Mouse (Mus musculus) midbrain, postnatal 0 days (tissue): ENCODE measurements around the gene Gm20671. TPM values are rescaled to one million over a fixed set of nuclear protein-coding genes. Genes with fewer than 3 reads are reported as not detected.

Experiments
- ATAC-seq: fragments of 200-750 bp; cut with Nextera tagmentation; 2 replicates; pipeline ENCODE4 v1.8.0; 2017; ENCODE audit warnings: moderate number of reproducible peaks, mild to moderate bottlenecking, moderate TSS enrichment, moderate library complexity; ENCODE audit not compliant: low FRiP score
- DNase-seq: peaks from one replicate; pipeline ENCODE4 v3.0.0-alpha.2; 2015; ENCODE audit warnings: low spot score
- H3K27ac ChIP-seq: fragments of 300-500 bp; sonication (generic); 2 replicates; pipeline ENCODE4 v1.5.1; 2014; ENCODE audit warnings: low read depth, mild to moderate bottlenecking, low read length, mixed read lengths
- H3K27me3 ChIP-seq: fragments of 300-500 bp; sonication (generic); 2 replicates; pipeline ENCODE4 v1.6.1; 2014; ENCODE audit warnings: low read length, control low read depth, mixed read lengths; ENCODE audit not compliant: insufficient read depth
- H3K36me3 ChIP-seq: fragments of 300-500 bp; sonication (generic); 2 replicates; pipeline ENCODE4 v1.6.1; 2014; ENCODE audit warnings: low read length, control low read depth, mixed read lengths; ENCODE audit not compliant: insufficient read depth
- H3K4me1 ChIP-seq: fragments of 300-500 bp; sonication (generic); 2 replicates; pipeline ENCODE4 v1.6.1; 2014; ENCODE audit warnings: mild to moderate bottlenecking, control low read depth, antibody characterized with exemption, low read length, mixed read lengths; ENCODE audit not compliant: insufficient read depth
- H3K4me2 ChIP-seq: fragments of 300-500 bp; sonication (generic); 2 replicates; pipeline ENCODE4 v1.6.1; 2014; ENCODE audit warnings: low read depth, mild to moderate bottlenecking, low read length, mixed read lengths; ENCODE audit not compliant: poor library complexity, severe bottlenecking
- H3K4me3 ChIP-seq: fragments of 300-500 bp; sonication (generic); 2 replicates; pipeline ENCODE4 v1.5.1; 2014; ENCODE audit warnings: low read depth, mild to moderate bottlenecking, low read length, moderate library complexity
- H3K9ac ChIP-seq: fragments of 300-500 bp; sonication (generic); replicated peaks from 2 replicates; pipeline ENCODE4 v1.6.1; 2014; ENCODE audit warnings: mild to moderate bottlenecking, low read length, moderate library complexity, mixed read lengths; ENCODE audit not compliant: poor library complexity, severe bottlenecking
- H3K9me3 ChIP-seq: fragments of 300-500 bp; sonication (generic); 2 replicates; pipeline ENCODE4 v1.6.1; 2016; ENCODE audit warnings: low read length, control low read depth
- CTCF ChIP-seq: IDR thresholded peaks from 2 replicates; pipeline ENCODE4 v1.5.1; 2016; ENCODE audit warnings: antibody characterized with exemption, mild to moderate bottlenecking
- WGBS: fragments of 180-500 bp; shearing (Covaris S2); extraction: QIAGEN DNeasy Blood & Tissue Kit; methylation state at CpG from one replicate; pipeline ENCODE4 v1.1.7; 2014; 5-methylcytosine and 5-hydroxymethylcytosine counted together
- polyA plus RNA-seq: library from polyadenylated mRNA; unstranded; fragments of >200 nt; fragmentation: Nextera tagmentation; extraction: Ambion mirVana; gene quantifications from 2 replicates; pipeline ENCODE4 v1.2.1, GENCODE M21; 2015
- total RNA-seq: library from RNA; depleted of rRNA; stranded (reverse); fragments of >200 nt; gene quantifications from 2 replicates; pipeline ENCODE4 v1.2.3, GENCODE M21; 2014; rRNA removed

Gm20671 gene
- total RNA-seq (7.0 TPM in 1 of 2 replicates, not detected in the other), polyA plus RNA-seq (not detected in 2 replicates)

- Histone ChIP-seq H3K27me3 (no peaks in the 10 kb centered on the region), H3K4me1 (no peaks in the 10 kb centered on the region), H3K36me3 (peaks cover 24% of the 10 kb centered on the region), H3K4me2 (no peak within 1 kb of the TSS), H3K9ac (no peak within 1 kb of the TSS), H3K27ac (no peak within 1 kb of the TSS), H3K9me3 (no peaks in the 10 kb centered on the region), H3K4me3 (no peak within 1 kb of the TSS)
- DNase-seq (no peak), ATAC-seq (no peak)
- TF ChIP-seq CTCF = no peak
- 93% methylated on average over 7 of the region's 7 CpGs for WGBS
These were observed at the start of gene Gm20671 for GRCm38 (mm10) chr5:32827009-32827408. Gene Gm20671 (minus strand): TSS chr5:32827109.

- H3K4me2 ChIP-seq = no peak overlapping the region
- ATAC-seq (no peak), DNase-seq (no peak)
- H3K9me3 ChIP-seq = no peaks in the 10 kb centered on the region
- peaks cover 8% of the 10 kb centered on the region for H3K36me3 ChIP-seq
- H3K9ac ChIP-seq = no peak overlapping the region
- no peak overlapping the region for H3K4me3 ChIP-seq
- TF ChIP-seq CTCF = no peak
- H3K4me1 ChIP-seq = no peaks in the 10 kb centered on the region
- H3K27ac ChIP-seq = no peak overlapping the region
- WGBS = 93% methylated on average over 5 of the region's 5 CpGs
- no peaks in the 10 kb centered on the region for H3K27me3 ChIP-seq
These were observed 45.4 kb upstream of the Gm20671 start for GRCm38 (mm10) chr5:32872346-32872745.

GRCm38 (mm10) chr5:32869389-32870024, 42.6 kb upstream of the Gm20671 start:
- Histone ChIP-seq H3K9ac (no peak overlapping the region), H3K4me2 (no peak overlapping the region), H3K36me3 (peaks cover 6% of the 10 kb centered on the region), H3K9me3 (no peaks in the 10 kb centered on the region), H3K27me3 (no peaks in the 10 kb centered on the region), H3K4me1 (no peaks in the 10 kb centered on the region), H3K4me3 (no peak overlapping the region), H3K27ac (no peak overlapping the region)
- ATAC-seq = no peak
- 97% methylated on average over 5 of the region's 5 CpGs for WGBS
- TF ChIP-seq CTCF = no peak
- no peak for DNase-seq

- under 1% methylated on average over 54 of the region's 64 CpGs for WGBS
- Histone ChIP-seq H3K4me2 (peak within 1 kb of the TSS; percentile 80), H3K27me3 (no peaks in the 10 kb centered on the region), H3K4me3 (peak within 1 kb of the TSS; percentile 64), H3K27ac (peak within 1 kb of the TSS; percentile 47), H3K36me3 (no peaks in the 10 kb centered on the region), H3K4me1 (peaks cover 2% of the 10 kb centered on the region; the same call in 1 of the 2 replicates), H3K9me3 (no peaks in the 10 kb centered on the region), H3K9ac (peak within 1 kb of the TSS; percentile 78)
- no peak for TF ChIP-seq CTCF
- ATAC-seq (peak; percentile 96), DNase-seq (peak; percentile 94)
These were observed 36.6 kb upstream of the Gm20671 start, which contains the start of gene Depdc5 for GRCm38 (mm10) chr5:32863253-32864228. Gene Depdc5 (plus strand): TSS chr5:32863701.

- Histone ChIP-seq H3K27me3 (no peaks in the 10 kb centered on the region), H3K4me2 (peak overlapping the region; percentile 80; the same call in 1 of the 2 replicates), H3K4me3 (no peak overlapping the region), H3K4me1 (peaks cover 2% of the 10 kb centered on the region; the same call in 1 of the 2 replicates), H3K27ac (no peak overlapping the region), H3K9me3 (no peaks in the 10 kb centered on the region), H3K36me3 (no peaks in the 10 kb centered on the region), H3K9ac (no peak overlapping the region)
- DNase-seq (no peak), ATAC-seq (no peak)
- no peak for TF ChIP-seq CTCF
- WGBS = 82% methylated on average over 6 of the region's 6 CpGs
These were observed 35.7 kb upstream of the Gm20671 start for GRCm38 (mm10) chr5:32862469-32863132.
